Mouse (Mus musculus) thymus, adult 2 months (tissue): Measurements from ENCODE around the gene Def8. TPM values are rescaled to one million over a fixed set of nuclear protein-coding genes. Genes with fewer than 3 reads are reported as not detected.

Experiments
- DNase-seq: peaks from one replicate; pipeline ENCODE4 v3.0.0; 2021
- H3K27ac ChIP-seq: fragments of 200-500 bp; 2 replicates; pipeline ENCODE4 v1.5.1; 2012; ENCODE audit warnings: low read length, control low read depth; ENCODE audit not compliant: control insufficient read depth, insufficient read depth
- H3K27me3 ChIP-seq: fragments of 200-500 bp; 2 replicates; pipeline ENCODE4 v1.6.1; 2012; ENCODE audit warnings: mild to moderate bottlenecking, low read length, moderate library complexity, mixed read lengths; ENCODE audit not compliant: control insufficient read depth, insufficient read depth
- H3K36me3 ChIP-seq: fragments of 200-500 bp; 2 replicates; pipeline ENCODE4 v1.6.1; 2012; ENCODE audit warnings: mild to moderate bottlenecking, low read length, moderate library complexity; ENCODE audit not compliant: control insufficient read depth, insufficient read depth
- H3K4me1 ChIP-seq: fragments of 200-500 bp; replicated peaks from 2 replicates; pipeline ENCODE4 v1.6.1; 2012; ENCODE audit warnings: low read length; ENCODE audit not compliant: control insufficient read depth, insufficient read depth
- H3K4me3 ChIP-seq: fragments of 200-500 bp; 2 replicates; pipeline ENCODE4 v1.5.1; 2012; ENCODE audit warnings: mild to moderate bottlenecking, low read length, control low read depth, moderate library complexity; ENCODE audit not compliant: control insufficient read depth, insufficient read depth
- CTCF ChIP-seq: fragments of 200-500 bp; IDR thresholded peaks from 2 replicates; pipeline ENCODE4 v1.5.1; 2012; ENCODE audit warnings: mild to moderate bottlenecking, control low read depth, low read length, moderate library complexity, borderline replicate concordance; ENCODE audit not compliant: control insufficient read depth, poor library complexity, insufficient read depth; ENCODE audit errors: extremely low read depth
- POLR2A ChIP-seq: fragments of 200-500 bp; IDR thresholded peaks from 2 replicates; pipeline ENCODE4 v1.6.1; 2012; ENCODE audit warnings: mild to moderate bottlenecking, low read length, control low read depth, moderate library complexity; ENCODE audit not compliant: control insufficient read depth, poor library complexity, insufficient read depth; ENCODE audit errors: extremely low read depth
- WGBS: fragments of 180-500 bp; shearing (Covaris S2); methylation state at CpG from one replicate; pipeline ENCODE4 v1.1.7; 2018; 5-methylcytosine and 5-hydroxymethylcytosine counted together
- polyA plus RNA-seq: library from polyadenylated mRNA; depleted of rRNA; stranded (reverse); fragments of >200 nt; gene quantifications from 2 replicates; pipeline ENCODE4 v1.2.3, GENCODE M21; 2012; rRNA removed

Def8 gene
- polyA plus RNA-seq, 1 experiment = 32.6 TPM

GRCm38 (mm10) chr8:123505267-123505666 is 81.9 kb downstream of the Def8 start:
- no peak for TF ChIP-seq POLR2A
- 97% methylated on average over 4 of the region's 4 CpGs for WGBS
- H3K4me1 ChIP-seq = no peaks in the 10 kb centered on the region
- DNase-seq = no peak
- peaks cover 24% of the 10 kb centered on the region for H3K36me3 ChIP-seq
- H3K4me3 ChIP-seq = no peak overlapping the region
- no peaks in the 10 kb centered on the region for H3K27me3 ChIP-seq
- no peak overlapping the region for H3K27ac ChIP-seq

- Histone ChIP-seq H3K27me3 (no peaks in the 10 kb centered on the region), H3K4me3 (no peak overlapping the region), H3K36me3 (peaks cover 24% of the 10 kb centered on the region), H3K27ac (no peak overlapping the region), H3K4me1 (no peaks in the 10 kb centered on the region)
- TF ChIP-seq POLR2A (no peak), CTCF (no peak)
- 98% methylated on average over 9 of the region's 9 CpGs for WGBS
- DNase-seq = no peak
Measured at GRCm38 (mm10) chr8:123505695-123506094, 82.4 kb downstream of the Def8 start.

- no peak overlapping the region for H3K27ac ChIP-seq
- TF ChIP-seq CTCF (no peak), POLR2A (no peak)
- no peak overlapping the region for H3K4me3 ChIP-seq
- H3K27me3 ChIP-seq = no peaks in the 10 kb centered on the region
- DNase-seq = no peak
- WGBS = 99% methylated on average over 5 of the region's 5 CpGs
- H3K36me3 ChIP-seq = peaks cover 9% of the 10 kb centered on the region; the same call in 1 of the 2 replicates
- no peaks in the 10 kb centered on the region for H3K4me1 ChIP-seq
Measured at GRCm38 (mm10) chr8:123507153-123507552, 83.8 kb downstream of the Def8 start.

GRCm38 (mm10) chr8:123510819-123511218 is 87.5 kb downstream of the Def8 start:
- TF ChIP-seq CTCF (no peak), POLR2A (no peak)
- peaks cover 9% of the 10 kb centered on the region for H3K4me1 ChIP-seq
- DNase-seq = no peak
- no peak overlapping the region for H3K4me3 ChIP-seq
- no peaks in the 10 kb centered on the region for H3K36me3 ChIP-seq
- H3K27me3 ChIP-seq = peaks cover 15% of the 10 kb centered on the region; the same call in 1 of the 2 replicates
- H3K27ac ChIP-seq = no peak overlapping the region
- 86% methylated on average over 5 of the region's 5 CpGs for WGBS

Other genes with a start within 250 kb of the Def8 start
- 4.5 and 13.2 TPM in 2 replicates for gene Dpep1, start 237.3 kb upstream of the Def8 start, polyA plus RNA-seq
- gene Chmp1a, start 210.8 kb upstream of the Def8 start, polyA plus RNA-seq = 122 and 128 TPM in 2 replicates
- gene Spata33, start 210.7 kb upstream of the Def8 start, polyA plus RNA-seq = 0.66 and 1.1 TPM in 2 replicates
- gene Cdk10, start 198.7 kb upstream of the Def8 start, polyA plus RNA-seq = 63.4 and 70.8 TPM in 2 replicates
- 27.6 and 34.0 TPM in 2 replicates for gene Spata2l, start 187.3 kb upstream of the Def8 start, polyA plus RNA-seq
- gene Zfp276, start 169.3 kb upstream of the Def8 start, polyA plus RNA-seq = 75.5 and 82.4 TPM in 2 replicates
- 151 and 152 TPM in 2 replicates for gene Vps9d1, start 169.2 kb upstream of the Def8 start, polyA plus RNA-seq
- 84.5 and 97.2 TPM in 2 replicates for gene Fanca, start 105.0 kb upstream of the Def8 start, polyA plus RNA-seq
- 2.1 and 2.5 TPM in 2 replicates for gene Spire2, start 90.8 kb upstream of the Def8 start, polyA plus RNA-seq
- gene Tcf25, start 49.8 kb upstream of the Def8 start, polyA plus RNA-seq = 256 and 261 TPM in 2 replicates
- gene Mc1r, start 16.4 kb upstream of the Def8 start, polyA plus RNA-seq = 0.34 and 0.46 TPM in 2 replicates
- 19.4 and 31.5 TPM in 2 replicates for gene Tubb3, start 12.1 kb upstream of the Def8 start, polyA plus RNA-seq
- gene Afg3l1, start 54.4 kb downstream of the Def8 start, polyA plus RNA-seq = 29.9 and 33.4 TPM in 2 replicates
- 1.3 and 2.1 TPM in 2 replicates for gene Dbndd1, start 91.9 kb downstream of the Def8 start, polyA plus RNA-seq
- gene Gas8, start 95.3 kb downstream of the Def8 start, polyA plus RNA-seq = 9.7 and 9.9 TPM in 2 replicates
- 3.1 and 3.5 TPM in 2 replicates for gene Rhou, start 230.4 kb downstream of the Def8 start, polyA plus RNA-seq